Mouse (Mus musculus): Measurements from ENCODE around the gene Plekha6.

GRCm38 (mm10) chr1:133131561-133131905 is 32.5 kb upstream of the Plekha6 start:
- no peak for TF ChIP-seq GATA1 (IDR thresholded peaks at IDR 0.05; ENCODE audit: borderline replicate concordance, low read length)
- no peak for TF ChIP-seq FLI1 (IDR thresholded peaks at IDR 0.05; ENCODE audit: low read length)
